Mouse (Mus musculus) myocyte (in vitro differentiated cells): Measurements from ENCODE around the gene Trp53bp2.

Experiments
- CEBPB ChIP-seq: IDR thresholded peaks from 2 replicates; pipeline ENCODE4 v1.6.1; 2011; ENCODE audit warnings: mild to moderate bottlenecking, moderate library complexity; ENCODE audit not compliant: poor library complexity, insufficient read depth, severe bottlenecking
- MAX ChIP-seq: IDR thresholded peaks from one replicate; pipeline ENCODE4 v1.6.1; 2011; ENCODE audit warnings: low read depth, mild to moderate bottlenecking, control low read depth
- MYOD1 ChIP-seq, 3 experiments: IDR thresholded peaks; one replicate each; pipeline ENCODE4 v1.6.1; 2011; ENCODE audit warnings: control low read depth in 2 of 3, low read depth in 2 of 3, mild to moderate bottlenecking in 2 of 3, moderate library complexity in 1 of 3; ENCODE audit not compliant: insufficient read length in 2 of 3, control insufficient read depth in 1 of 3
- MYOG ChIP-seq, 3 experiments: IDR thresholded peaks; one replicate each; pipeline ENCODE4 v1.6.1; 2011; ENCODE audit warnings: control low read depth in 2 of 3, low read depth in 2 of 3, mild to moderate bottlenecking in 2 of 3; ENCODE audit not compliant: insufficient read length in 2 of 3, control insufficient read depth in 1 of 3, insufficient read depth in 1 of 3
- POLR2A ChIP-seq: IDR thresholded peaks from one replicate; pipeline ENCODE4 v1.6.1; 2011; ENCODE audit warnings: low read depth, mild to moderate bottlenecking, control low read depth, moderate library complexity; ENCODE audit not compliant: insufficient read length
- POLR2AphosphoS2 ChIP-seq: IDR thresholded peaks from one replicate; pipeline ENCODE4 v1.6.1; 2011; ENCODE audit warnings: low read depth, control low read depth; ENCODE audit not compliant: insufficient read length
- SRF ChIP-seq: IDR thresholded peaks from one replicate; pipeline ENCODE4 v1.6.1; 2011; ENCODE audit warnings: low read depth; ENCODE audit not compliant: control insufficient read depth, insufficient read length
- TCF12 ChIP-seq: IDR thresholded peaks from one replicate; pipeline ENCODE4 v1.6.1; 2011; ENCODE audit warnings: mild to moderate bottlenecking, control low read depth; ENCODE audit not compliant: poor library complexity, insufficient read depth, severe bottlenecking
- TCF3 ChIP-seq: IDR thresholded peaks from one replicate; pipeline ENCODE4 v1.6.1; 2011; ENCODE audit warnings: low read depth, control low read depth; ENCODE audit not compliant: insufficient read length
- USF1 ChIP-seq: IDR thresholded peaks from one replicate; pipeline ENCODE4 v1.6.1; 2011; ENCODE audit warnings: low read depth, mild to moderate bottlenecking, control low read depth, moderate library complexity

GRCm38 (mm10) chr1:182403076-182403475 lies 5.9 kb upstream of the Trp53bp2 start:
- no peak for TF ChIP-seq MYOD1 (IDR thresholded peaks at IDR 0.05; ENCODE audit: control insufficient read depth in 1 of 3, insufficient read length in 2 of 3, low read depth in 2 of 3)
- no peak for TF ChIP-seq TCF12
- TF ChIP-seq USF1, result no peak
- TF ChIP-seq POLR2A, result no peak
- TF ChIP-seq TCF3, result no peak
- TF ChIP-seq CEBPB, result no peak
- no peak for TF ChIP-seq MAX
- no peak for TF ChIP-seq POLR2AphosphoS2
- TF ChIP-seq SRF, result no peak
- TF ChIP-seq MYOG (IDR thresholded peaks at IDR 0.05; ENCODE audit: control insufficient read depth in 1 of 3, insufficient read depth in 1 of 3, insufficient read length in 2 of 3, low read depth in 2 of 3), result no peak
